Mouse (Mus musculus) spleen, adult 2 months (tissue): ENCODE results near the gene Foxa2. TPM values are rescaled to one million over a fixed set of nuclear protein-coding genes. Genes with fewer than 3 reads are reported as not detected.

ENCODE experiments used
- DNase-seq, 2 experiments: peaks; one replicate each; pipeline versions ENCODE4 v3.0.0 to v3.0.0-alpha.2; 2012 to 2021; ENCODE audit warnings: low spot score in 2 of 2, low read depth in 1 of 2
- H3K27ac ChIP-seq: fragments of 200-500 bp; 2 replicates; pipeline ENCODE4 v1.5.1; 2012; ENCODE audit warnings: low read length, inconsistent platforms; ENCODE audit not compliant: insufficient read depth
- H3K27me3 ChIP-seq: fragments of 200-500 bp; 2 replicates; pipeline ENCODE4 v1.6.1; 2012; ENCODE audit warnings: mild to moderate bottlenecking, moderate library complexity, low read length, inconsistent platforms; ENCODE audit not compliant: control insufficient read depth, insufficient read depth
- H3K36me3 ChIP-seq: fragments of 200-500 bp; 2 replicates; pipeline ENCODE4 v1.6.1; 2012; ENCODE audit warnings: mild to moderate bottlenecking, low read length, inconsistent platforms; ENCODE audit not compliant: control insufficient read depth, insufficient read depth
- H3K4me1 ChIP-seq: fragments of 200-500 bp; 2 replicates; pipeline ENCODE4 v1.6.1; 2011; ENCODE audit warnings: inconsistent platforms; ENCODE audit not compliant: control insufficient read depth, insufficient read depth, insufficient read length
- H3K4me3 ChIP-seq: fragments of 200-500 bp; 2 replicates; pipeline ENCODE4 v1.5.1; 2011; ENCODE audit warnings: mild to moderate bottlenecking, inconsistent platforms; ENCODE audit not compliant: insufficient read depth, insufficient read length; ENCODE audit errors: extremely low read depth
- CTCF ChIP-seq: fragments of 200-500 bp; IDR thresholded peaks from 2 replicates; pipeline ENCODE4 v1.5.1; 2011; ENCODE audit warnings: mild to moderate bottlenecking, inconsistent platforms; ENCODE audit not compliant: insufficient read depth, insufficient read length, insufficient replicate concordance; ENCODE audit errors: extremely low read depth
- POLR2A ChIP-seq: fragments of 200-500 bp; IDR thresholded peaks from 2 replicates; pipeline ENCODE4 v1.6.1; 2011; ENCODE audit warnings: low read depth, low read length, inconsistent platforms
- WGBS: fragments of 180-500 bp; shearing (Covaris S2); methylation state at CpG from one replicate; pipeline ENCODE4 v1.1.7; 2018; 5-methylcytosine and 5-hydroxymethylcytosine counted together
- polyA plus RNA-seq: library from polyadenylated mRNA; depleted of rRNA; stranded (reverse); fragments of >200 nt; gene quantifications from 2 replicates; pipeline ENCODE4 v1.2.3, GENCODE M21; 2012

The Foxa2 gene
- polyA plus RNA-seq, 1 experiment = 1.2 TPM

- Histone ChIP-seq H3K4me3 (no peak overlapping the region), H3K4me1 (no peaks in the 10 kb centered on the region), H3K27ac (no peak overlapping the region), H3K27me3 (peaks cover 10% of the 10 kb centered on the region), H3K36me3 (no peaks in the 10 kb centered on the region)
- no peak for DNase-seq
- WGBS = 23% methylated on average over 9 of the region's 9 CpGs
- TF ChIP-seq CTCF (no peak), POLR2A (no peak)
Observed at GRCm38 (mm10) chr2:148029050-148029608, 17.6 kb downstream of the Foxa2 start.

- H3K27me3 ChIP-seq = peaks cover 9% of the 10 kb centered on the region
- no peak for TF ChIP-seq POLR2A
- TF ChIP-seq CTCF = no peak
- no peak for DNase-seq
- no peaks in the 10 kb centered on the region for H3K36me3 ChIP-seq
- no peaks in the 10 kb centered on the region for H3K4me1 ChIP-seq
- no peak overlapping the region for H3K27ac ChIP-seq
- 78% methylated on average over 1 of the region's 1 CpGs for WGBS
- H3K4me3 ChIP-seq = no peak overlapping the region
Observed at GRCm38 (mm10) chr2:148026366-148026765, 20.4 kb downstream of the Foxa2 start.

GRCm38 (mm10) chr2:148025481-148025880 is 21.3 kb downstream of the Foxa2 start:
- H3K27ac ChIP-seq = no peak overlapping the region
- no peaks in the 10 kb centered on the region for H3K4me1 ChIP-seq
- no peak overlapping the region for H3K4me3 ChIP-seq
- WGBS = 35% methylated on average over 2 of the region's 2 CpGs
- no peaks in the 10 kb centered on the region for H3K36me3 ChIP-seq
- no peak for DNase-seq
- TF ChIP-seq CTCF (no peak), POLR2A (no peak)
- H3K27me3 ChIP-seq = peaks cover 5% of the 10 kb centered on the region; the same call in 1 of the 2 replicates

- Histone ChIP-seq H3K36me3 (no peaks in the 10 kb centered on the region), H3K4me3 (no peak overlapping the region), H3K4me1 (no peaks in the 10 kb centered on the region), H3K27me3 (no peaks in the 10 kb centered on the region; the same call in 1 of the 2 replicates), H3K27ac (no peak overlapping the region)
- DNase-seq = no peak
- no peak for TF ChIP-seq POLR2A
- TF ChIP-seq CTCF = no peak
- WGBS = 82% methylated on average over 9 of the region's 9 CpGs
Observed at GRCm38 (mm10) chr2:148024268-148024935, 22.4 kb downstream of the Foxa2 start.

GRCm38 (mm10) chr2:148023340-148023806 is 23.4 kb downstream of the Foxa2 start:
- no peaks in the 10 kb centered on the region for H3K4me1 ChIP-seq
- no peak for DNase-seq
- no peak overlapping the region for H3K27ac ChIP-seq
- 30% methylated on average over 12 of the region's 12 CpGs for WGBS
- no peak for TF ChIP-seq POLR2A
- TF ChIP-seq CTCF = no peak
- no peaks in the 10 kb centered on the region for H3K27me3 ChIP-seq
- no peak overlapping the region for H3K4me3 ChIP-seq
- H3K36me3 ChIP-seq = no peaks in the 10 kb centered on the region

- H3K27me3 ChIP-seq = no peaks in the 10 kb centered on the region
- no peaks in the 10 kb centered on the region for H3K4me1 ChIP-seq
- no peak overlapping the region for H3K4me3 ChIP-seq
- H3K36me3 ChIP-seq = no peaks in the 10 kb centered on the region
- TF ChIP-seq POLR2A (no peak), CTCF (no peak)
- H3K27ac ChIP-seq = no peak overlapping the region
- no peak for DNase-seq
- 48% methylated on average over 5 of the region's 5 CpGs for WGBS
Observed at GRCm38 (mm10) chr2:148021919-148022570, 24.7 kb downstream of the Foxa2 start.
